Mouse (Mus musculus): ENCODE measurements around the gene Daam1. TPM values are rescaled to one million over a fixed set of nuclear protein-coding genes. Genes with fewer than 3 reads are reported as not detected.

The Daam1 gene
- polyA plus RNA-seq, 1 experiment from 2014 or later: 11.0 TPM

- H3K9ac ChIP-seq (replicated peaks; ENCODE audit: low read depth): no peak overlapping the region
- TF ChIP-seq EP300 (IDR thresholded peaks at IDR 0.05): no peak
- TF ChIP-seq CTCF (IDR thresholded peaks at IDR 0.05): no peak
- H3K36me3 ChIP-seq (ENCODE audit: insufficient read depth, low read length): no peaks in the 10 kb centered on the region
- H3K4me2 ChIP-seq (replicated peaks; ENCODE audit: low read depth, low read length): no peak overlapping the region
- H3K27me3 ChIP-seq (replicated peaks; ENCODE audit: insufficient read depth, low read length): no peaks in the 10 kb centered on the region
- H3K4me3 ChIP-seq (ENCODE audit: low read depth, low read length): no peak overlapping the region
- H3K4me1 ChIP-seq (ENCODE audit: insufficient read depth, low read depth, low read length): no peaks in the 10 kb centered on the region
- 90% methylated on average over 1 of the region's 1 CpGs for WGBS
- H3K9me3 ChIP-seq (ENCODE audit: low read length): no peaks in the 10 kb centered on the region
- DNase-seq (ENCODE audit: low spot score) (no peak), ATAC-seq (no peak)
- H3K27ac ChIP-seq (ENCODE audit: low read length): no peak overlapping the region
Observed at GRCm38 (mm10) chr12:71790581-71790980, 40.3 kb upstream of the Daam1 start.

- 65% methylated on average over 2 of the region's 2 CpGs for WGBS
- Histone ChIP-seq H3K27ac (ENCODE audit: low read length) (no peak overlapping the region), H3K27me3 (replicated peaks; ENCODE audit: insufficient read depth, low read length) (no peaks in the 10 kb centered on the region), H3K4me2 (replicated peaks; ENCODE audit: low read depth, low read length) (no peak overlapping the region), H3K4me3 (ENCODE audit: low read depth, low read length) (no peak overlapping the region), H3K9ac (replicated peaks; ENCODE audit: low read depth) (no peak overlapping the region), H3K36me3 (ENCODE audit: insufficient read depth, low read length) (no peaks in the 10 kb centered on the region), H3K9me3 (ENCODE audit: low read length) (no peaks in the 10 kb centered on the region), H3K4me1 (ENCODE audit: insufficient read depth, low read depth, low read length) (no peaks in the 10 kb centered on the region; the same call in 1 of the 2 replicates)
- DNase-seq (ENCODE audit: low spot score) (no peak), ATAC-seq (peak; percentile 40)
- no peak for TF ChIP-seq CTCF (IDR thresholded peaks at IDR 0.05)
- no peak for TF ChIP-seq EP300 (IDR thresholded peaks at IDR 0.05)
Observed at GRCm38 (mm10) chr12:71793114-71793513, 37.8 kb upstream of the Daam1 start.

- no peaks in the 10 kb centered on the region; the same call in 1 of the 2 replicates for H3K4me1 ChIP-seq (ENCODE audit: insufficient read depth, low read depth, low read length)
- DNase-seq (ENCODE audit: low spot score): no peak
- no peaks in the 10 kb centered on the region for H3K9me3 ChIP-seq (ENCODE audit: low read length)
- TF ChIP-seq EP300 (IDR thresholded peaks at IDR 0.05) (no peak), CTCF (IDR thresholded peaks at IDR 0.05) (no peak)
- no peak overlapping the region for H3K4me2 ChIP-seq (replicated peaks; ENCODE audit: low read depth, low read length)
- no peaks in the 10 kb centered on the region for H3K36me3 ChIP-seq (ENCODE audit: insufficient read depth, low read length)
- no peak for ATAC-seq
- no peak overlapping the region for H3K27ac ChIP-seq (ENCODE audit: low read length)
- H3K27me3 ChIP-seq (replicated peaks; ENCODE audit: insufficient read depth, low read length): no peaks in the 10 kb centered on the region
- H3K9ac ChIP-seq (replicated peaks; ENCODE audit: low read depth): no peak overlapping the region
- no peak overlapping the region for H3K4me3 ChIP-seq (ENCODE audit: low read depth, low read length)
- WGBS: 46% methylated on average over 4 of the region's 4 CpGs
Observed at GRCm38 (mm10) chr12:71795626-71796025, 35.3 kb upstream of the Daam1 start.

GRCm38 (mm10) chr12:71796517-71796916 is 34.4 kb upstream of the Daam1 start:
- H3K27me3 ChIP-seq (replicated peaks; ENCODE audit: insufficient read depth, low read length): no peaks in the 10 kb centered on the region
- no peak overlapping the region for H3K4me2 ChIP-seq (replicated peaks; ENCODE audit: low read depth, low read length)
- DNase-seq (ENCODE audit: low spot score) (no peak), ATAC-seq (no peak)
- WGBS: 5% methylated on average over 7 of the region's 7 CpGs
- no peaks in the 10 kb centered on the region for H3K9me3 ChIP-seq (ENCODE audit: low read length)
- H3K36me3 ChIP-seq (ENCODE audit: insufficient read depth, low read length): no peaks in the 10 kb centered on the region
- H3K27ac ChIP-seq (ENCODE audit: low read length): no peak overlapping the region
- H3K4me3 ChIP-seq (ENCODE audit: low read depth, low read length): no peak overlapping the region
- H3K4me1 ChIP-seq (ENCODE audit: insufficient read depth, low read depth, low read length): no peaks in the 10 kb centered on the region; the same call in 1 of the 2 replicates
- no peak for TF ChIP-seq CTCF (IDR thresholded peaks at IDR 0.05)
- no peak for TF ChIP-seq EP300 (IDR thresholded peaks at IDR 0.05)
- H3K9ac ChIP-seq (replicated peaks; ENCODE audit: low read depth): no peak overlapping the region

GRCm38 (mm10) chr12:71807306-71807705 is 23.6 kb upstream of the Daam1 start:
- Histone ChIP-seq H3K27me3 (replicated peaks; ENCODE audit: insufficient read depth, low read length) (no peaks in the 10 kb centered on the region), H3K36me3 (ENCODE audit: insufficient read depth, low read length) (no peaks in the 10 kb centered on the region), H3K4me1 (ENCODE audit: insufficient read depth, low read depth, low read length) (no peaks in the 10 kb centered on the region; the same call in 1 of the 2 replicates), H3K27ac (ENCODE audit: low read length) (0 out of 2 replicates have a peak overlapping the region, but pooled peaks have one; percentile 32), H3K9ac (replicated peaks; ENCODE audit: low read depth) (no peak overlapping the region), H3K4me2 (replicated peaks; ENCODE audit: low read depth, low read length) (no peak overlapping the region), H3K9me3 (ENCODE audit: low read length) (no peaks in the 10 kb centered on the region), H3K4me3 (ENCODE audit: low read depth, low read length) (no peak overlapping the region)
- 0 out of 2 replicates have a peak, but pooled peaks have one; percentile 7 for TF ChIP-seq EP300 (IDR thresholded peaks at IDR 0.05)
- no peak for TF ChIP-seq CTCF (IDR thresholded peaks at IDR 0.05)
- peak; percentile 78 for ATAC-seq
- peak; percentile 68 for DNase-seq (ENCODE audit: low spot score)
- 29% methylated on average over 9 of the region's 9 CpGs for WGBS

GRCm38 (mm10) chr12:71808631-71809030 is 22.2 kb upstream of the Daam1 start:
- no peaks in the 10 kb centered on the region; the same call in 1 of the 2 replicates for H3K4me1 ChIP-seq (ENCODE audit: insufficient read depth, low read depth, low read length)
- DNase-seq (ENCODE audit: low spot score) (no peak), ATAC-seq (no peak)
- H3K4me2 ChIP-seq (replicated peaks; ENCODE audit: low read depth, low read length): no peak overlapping the region
- H3K36me3 ChIP-seq (ENCODE audit: insufficient read depth, low read length): no peaks in the 10 kb centered on the region
- H3K4me3 ChIP-seq (ENCODE audit: low read depth, low read length): no peak overlapping the region
- no peak overlapping the region for H3K9ac ChIP-seq (replicated peaks; ENCODE audit: low read depth)
- TF ChIP-seq CTCF (IDR thresholded peaks at IDR 0.05) (no peak), EP300 (IDR thresholded peaks at IDR 0.05) (no peak)
- H3K27me3 ChIP-seq (replicated peaks; ENCODE audit: insufficient read depth, low read length): no peaks in the 10 kb centered on the region
- H3K9me3 ChIP-seq (ENCODE audit: low read length): no peaks in the 10 kb centered on the region
- WGBS: 80% methylated on average over 9 of the region's 9 CpGs
- no peak overlapping the region for H3K27ac ChIP-seq (ENCODE audit: low read length)

GRCm38 (mm10) chr12:71809550-71809949 is 21.3 kb upstream of the Daam1 start:
- TF ChIP-seq EP300 (IDR thresholded peaks at IDR 0.05): no peak
- no peak for TF ChIP-seq CTCF (IDR thresholded peaks at IDR 0.05)
- Histone ChIP-seq H3K4me2 (replicated peaks; ENCODE audit: low read depth, low read length) (no peak overlapping the region), H3K27me3 (replicated peaks; ENCODE audit: insufficient read depth, low read length) (no peaks in the 10 kb centered on the region), H3K9ac (replicated peaks; ENCODE audit: low read depth) (no peak overlapping the region), H3K4me3 (ENCODE audit: low read depth, low read length) (no peak overlapping the region), H3K9me3 (ENCODE audit: low read length) (no peaks in the 10 kb centered on the region), H3K27ac (ENCODE audit: low read length) (no peak overlapping the region), H3K4me1 (ENCODE audit: insufficient read depth, low read depth, low read length) (no peaks in the 10 kb centered on the region; the same call in 1 of the 2 replicates), H3K36me3 (ENCODE audit: insufficient read depth, low read length) (no peaks in the 10 kb centered on the region)
- WGBS: 88% methylated on average over 3 of the region's 3 CpGs
- DNase-seq (ENCODE audit: low spot score) (no peak), ATAC-seq (no peak)

Data from lung, postnatal 0 days (tissue).